Mouse (Mus musculus) lung, postnatal 4 days (tissue): ENCODE measurements around the gene Acot7.

Source experiments
- DNase-seq, 2 experiments: peaks; one replicate each; pipeline ENCODE4 v3.0.0; 2021

Acot7 gene

GRCm38 (mm10) chr4:152151966-152152544, 25.9 kb upstream of the Acot7 start, which contains the start of gene Espn:
Gene Espn (minus strand): TSS chr4:152152371.
- DNase-seq = peak; percentile 80 to 81

GRCm38 (mm10) chr4:152153771-152154177, 24.2 kb upstream of the Acot7 start:
- peak; percentile 89 to 94 for DNase-seq

GRCm38 (mm10) chr4:152155019-152155418, 22.9 kb upstream of the Acot7 start:
- no peak for DNase-seq

- DNase-seq = peak in 1 of 2 experiments; percentile 54
Measured at GRCm38 (mm10) chr4:152157779-152158584, 20.0 kb upstream of the Acot7 start.

- DNase-seq = no peak
Measured at GRCm38 (mm10) chr4:152158585-152159284, 19.2 kb upstream of the Acot7 start, which contains the start of gene Hes2. Gene Hes2 (plus strand): TSS chr4:152158867.

GRCm38 (mm10) chr4:152159285-152159678, 18.7 kb upstream of the Acot7 start:
- no peak for DNase-seq

GRCm38 (mm10) chr4:152160748-152161147, 17.2 kb upstream of the Acot7 start:
- no peak for DNase-seq

GRCm38 (mm10) chr4:152161601-152162000, 16.3 kb upstream of the Acot7 start:
- DNase-seq = no peak

- no peak for DNase-seq
Measured at GRCm38 (mm10) chr4:152162748-152163147, 15.2 kb upstream of the Acot7 start.

GRCm38 (mm10) chr4:152165036-152165931, 12.7 kb upstream of the Acot7 start:
- DNase-seq = peak; percentile 76 to 85

- DNase-seq = peak; percentile 55 to 74
Measured at GRCm38 (mm10) chr4:152168052-152168451, 9.9 kb upstream of the Acot7 start.

GRCm38 (mm10) chr4:152169103-152169502, 8.8 kb upstream of the Acot7 start:
- DNase-seq = no peak

GRCm38 (mm10) chr4:152170286-152170685, 7.6 kb upstream of the Acot7 start:
- DNase-seq = no peak

GRCm38 (mm10) chr4:152171543-152171942, 6.4 kb upstream of the Acot7 start:
- DNase-seq = no peak

- DNase-seq = peak; percentile 71 to 85
Measured at GRCm38 (mm10) chr4:152173041-152173440, 4.9 kb upstream of the Acot7 start.

GRCm38 (mm10) chr4:152173956-152174355, 4.0 kb upstream of the Acot7 start:
- DNase-seq = peak in 1 of 2 experiments; percentile 69

- DNase-seq = no peak
Measured at GRCm38 (mm10) chr4:152176638-152177037, 1.3 kb upstream of the Acot7 start.

GRCm38 (mm10) chr4:152177174-152177536, 779 bp upstream of the Acot7 start:
- no peak for DNase-seq

- DNase-seq = peak; percentile 78 to 85
Measured at GRCm38 (mm10) chr4:152178344-152178864, 470 bp downstream of the Acot7 start.

- no peak for DNase-seq
Measured at GRCm38 (mm10) chr4:152178916-152179705, 1.2 kb downstream of the Acot7 start.

- no peak for DNase-seq
Measured at GRCm38 (mm10) chr4:152179946-152180660, 2.2 kb downstream of the Acot7 start.
